Mouse (Mus musculus) effector memory CD4-positive, alpha-beta T cell, adult 5 months (primary cell): ENCODE measurements around the gene Mlec. TPM values are rescaled to one million over a fixed set of nuclear protein-coding genes. Genes with fewer than 3 reads are reported as not detected.

Experiments
- polyA plus RNA-seq: library from polyadenylated mRNA; unstranded; fragments of 100-300 nt; shearing (Covaris generic); gene quantifications from one replicate; pipeline ENCODE4 v1.2.1, GENCODE M21; 2017

Mlec gene
- polyA plus RNA-seq, result 67.7 TPM

DNA sequence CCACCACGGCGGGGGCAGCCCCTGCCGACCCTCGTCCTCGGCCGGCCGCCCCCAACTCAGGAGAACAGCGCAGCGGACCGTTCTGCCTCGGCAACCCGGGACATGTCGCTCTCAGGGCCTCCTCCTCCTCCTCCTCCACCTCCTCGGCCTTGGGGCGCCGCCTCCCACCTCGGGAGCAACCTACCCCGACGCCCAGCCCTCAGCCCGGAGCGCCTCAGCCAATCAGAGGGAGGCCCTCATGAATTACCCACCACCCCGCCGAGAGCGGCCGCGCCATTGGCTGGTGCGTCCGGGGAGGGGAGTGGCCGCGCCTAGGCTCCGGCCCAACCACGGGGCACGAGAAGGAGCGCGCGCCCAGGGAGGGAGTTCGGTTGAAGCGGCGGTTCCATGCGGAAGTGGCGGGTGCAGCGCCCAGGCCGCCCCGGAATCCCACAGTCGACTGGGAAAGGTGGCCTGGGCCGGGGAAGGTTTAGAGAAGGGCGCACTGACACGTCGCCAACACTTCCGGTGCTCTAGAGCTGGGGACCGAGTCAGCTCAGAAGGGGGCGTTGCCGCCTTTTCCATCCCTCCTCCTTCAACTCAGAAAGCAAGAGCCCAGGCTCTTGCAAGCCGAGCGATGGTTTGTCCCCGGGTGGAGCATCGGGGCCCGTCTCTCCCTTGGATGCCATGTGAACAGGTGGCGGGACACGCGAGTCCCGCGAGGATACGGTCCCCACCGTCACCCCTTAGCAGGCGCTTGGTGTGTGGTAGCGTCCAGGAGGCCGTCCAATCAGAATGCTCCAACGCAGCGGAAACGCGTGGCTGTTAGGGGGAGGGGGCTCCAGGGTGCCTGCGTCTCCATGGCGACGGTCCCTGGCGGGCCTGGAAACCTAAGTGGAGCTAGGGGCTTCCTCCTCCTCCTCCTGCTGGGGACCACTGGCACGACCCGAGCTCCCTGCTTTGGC lies at the start of gene Mlec:
TSS of gene Mlec (minus strand) at position 140 of the 944 bp plus-strand sequence.

DNA sequence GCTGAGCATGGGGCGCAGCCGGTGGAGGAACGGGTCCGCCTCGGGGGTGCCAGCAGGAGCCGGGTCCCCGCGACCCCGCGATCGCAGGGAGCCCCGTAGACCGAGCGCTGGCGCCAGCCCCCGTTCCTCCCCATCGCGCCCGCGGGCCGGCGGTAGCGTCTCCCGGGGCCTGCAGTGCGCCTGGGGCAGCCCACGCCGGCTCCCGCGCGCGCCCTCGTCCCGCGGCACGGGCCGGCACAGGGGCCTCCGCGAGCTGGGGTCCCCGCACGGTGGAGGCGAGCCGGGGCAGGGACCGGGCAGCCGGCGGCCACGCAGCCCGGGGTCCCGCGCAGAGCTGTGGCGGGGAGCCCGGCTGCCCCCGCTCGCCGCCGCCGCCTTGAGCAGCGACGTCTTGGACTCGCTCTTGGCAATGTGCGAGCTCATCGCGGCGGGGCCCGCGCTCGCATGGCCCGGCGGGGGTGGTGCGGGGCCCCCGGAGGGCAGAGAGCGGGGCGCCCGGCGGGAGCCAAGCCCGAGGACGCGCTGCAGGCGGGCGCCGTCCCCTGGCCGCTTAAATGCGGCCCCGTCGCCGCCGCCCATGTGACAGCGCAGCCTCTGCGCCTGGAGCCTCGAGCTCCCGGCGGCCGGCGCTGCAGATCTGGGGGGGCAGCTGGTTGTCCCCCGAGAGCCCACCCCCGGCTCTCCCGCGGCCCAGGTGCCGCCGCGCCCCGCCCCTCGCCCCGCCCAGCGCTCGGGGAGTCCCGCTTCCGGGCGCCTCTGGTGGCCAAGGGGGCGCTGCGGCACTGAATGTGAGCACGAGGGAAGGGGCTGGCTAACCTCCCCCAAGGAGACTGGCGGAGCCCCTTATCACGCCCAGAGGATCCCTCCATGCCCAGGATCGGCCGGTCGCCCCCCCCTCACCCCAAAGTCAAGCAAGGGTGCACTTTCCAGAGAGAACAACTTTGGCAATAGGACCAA lies 36.0 kb upstream of the Mlec start, which contains the start of gene Cabp1:
TSS of gene Cabp1 (minus strand) at position 713 of the 957 bp plus-strand sequence.

DNA sequence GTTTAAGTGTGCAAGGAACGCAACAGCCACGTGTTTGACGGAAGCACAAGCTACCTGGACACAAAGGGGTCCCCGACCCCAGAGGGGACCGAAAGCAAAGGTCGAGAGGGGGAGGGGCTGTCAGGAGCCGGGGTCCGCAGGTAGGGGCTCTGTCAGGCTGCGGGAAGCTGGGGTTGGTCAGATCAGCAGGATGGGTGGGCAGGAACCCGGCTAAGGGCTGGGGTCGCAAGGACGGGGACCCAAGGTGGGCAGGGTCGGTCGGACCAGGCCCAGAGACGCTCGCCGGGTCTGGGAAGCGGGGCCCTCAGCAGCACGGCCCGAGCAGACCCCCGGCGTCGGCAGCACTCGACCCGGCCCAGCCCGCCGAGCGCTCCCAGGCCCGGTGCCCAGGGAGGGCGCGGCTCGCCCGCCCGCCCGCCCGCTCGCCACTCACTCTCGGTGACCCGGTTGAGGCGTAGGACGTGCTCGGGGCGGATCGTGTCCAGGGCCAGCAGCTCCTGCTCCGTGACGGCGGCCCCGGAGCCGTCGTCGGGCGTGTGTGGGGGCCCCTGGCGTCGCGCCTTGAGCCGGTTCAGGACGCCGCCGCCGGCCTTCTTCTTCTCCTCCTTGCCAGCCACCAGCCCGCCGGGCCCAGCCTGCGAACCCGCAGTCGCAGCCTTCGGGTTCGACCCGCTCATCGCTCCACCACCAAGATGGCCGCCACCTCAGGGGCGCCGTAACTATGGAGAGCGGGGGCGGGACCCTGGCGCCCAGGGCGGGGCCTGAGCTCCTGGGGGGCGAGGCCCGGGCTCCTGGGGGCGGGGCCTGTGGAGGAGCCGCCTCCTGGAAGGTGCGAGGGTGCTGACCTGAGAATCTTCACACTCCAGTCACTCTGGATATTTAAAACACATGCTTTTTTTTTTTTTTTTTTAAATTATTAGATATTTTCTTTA lies 23.5 kb downstream of the Mlec start, which contains the start of gene Unc119b:
TSS of gene Unc119b (minus strand) at position 742 of the 932 bp plus-strand sequence.

DNA sequence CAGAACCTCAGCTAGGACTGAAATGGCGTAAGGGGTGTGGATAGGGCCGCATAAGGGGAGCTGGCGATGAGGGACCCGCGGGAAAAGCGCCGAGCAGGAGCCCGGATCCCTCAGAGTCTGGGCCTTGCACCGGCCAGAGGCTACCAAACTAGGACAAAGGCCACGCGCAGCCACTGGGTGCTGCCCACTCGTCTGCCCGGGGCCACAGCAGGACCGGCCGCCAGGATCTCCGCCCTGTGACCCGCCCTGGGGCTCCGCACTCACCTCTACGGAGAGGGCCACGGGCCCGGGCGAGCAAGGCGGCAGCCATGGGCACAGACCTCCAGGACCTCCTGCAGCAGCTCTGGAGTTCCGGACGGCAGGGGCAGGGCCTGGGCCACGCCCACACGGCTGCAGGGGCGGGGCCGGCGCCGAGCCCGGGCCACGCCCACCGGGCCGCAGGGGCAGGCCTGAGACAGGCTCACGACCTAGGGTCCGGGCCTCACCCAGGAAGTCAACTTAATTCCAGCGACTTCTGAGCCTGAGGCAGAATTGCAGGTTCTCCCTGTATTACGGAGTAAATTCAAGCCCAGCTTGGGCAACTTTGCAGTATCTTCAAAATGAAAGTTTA lies 38.9 kb downstream of the Mlec start, which contains the start of gene Acads:
TSS of gene Acads (minus strand) at position 386 of the 610 bp plus-strand sequence.

DNA sequence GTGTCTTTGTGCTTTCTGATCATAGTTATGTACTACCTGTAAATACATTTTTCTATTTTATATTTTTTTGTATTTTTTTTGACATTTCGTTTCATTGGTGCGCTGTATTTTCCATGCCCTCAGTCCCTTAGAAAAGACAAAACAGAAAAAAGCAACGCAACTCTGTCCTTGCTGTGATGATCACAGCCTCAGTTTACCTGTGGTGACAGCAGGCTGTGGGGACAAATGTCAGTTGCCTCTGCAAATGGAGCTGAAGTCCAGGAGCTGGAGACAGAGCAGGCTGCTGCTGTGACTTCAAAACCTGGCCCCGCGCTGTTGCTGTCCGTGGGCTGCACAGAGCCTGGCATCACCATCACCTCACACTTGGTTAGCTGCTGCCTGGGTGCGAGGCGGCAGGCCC lies 59.8 kb downstream of the Mlec start, which contains the start of gene Gm10401:
TSS of gene Gm10401 (minus strand) at position 101 of the 400 bp plus-strand sequence.

Other genes with a start within 250 kb of the Mlec start
- 5.3 TPM for gene Oasl1, start 234.9 kb downstream of the Mlec start, polyA plus RNA-seq
- 20.4 TPM for gene 2210016L21Rik, start 216.0 kb downstream of the Mlec start, polyA plus RNA-seq
- gene Hnf1a, start 187.1 kb downstream of the Mlec start, polyA plus RNA-seq, result not detected
- gene Sppl3, start 147.0 kb downstream of the Mlec start, polyA plus RNA-seq, result 52.0 TPM
- 4.2 TPM for gene Gm10401, start 59.9 kb downstream of the Mlec start, polyA plus RNA-seq
- 17.9 TPM for gene Acads, start 38.8 kb downstream of the Mlec start, polyA plus RNA-seq
- gene Unc119b, start 23.2 kb downstream of the Mlec start, polyA plus RNA-seq, result 63.1 TPM
- gene Cabp1, start 36.2 kb upstream of the Mlec start, polyA plus RNA-seq, result not detected
- gene Pop5, start 77.7 kb upstream of the Mlec start, polyA plus RNA-seq, result 138 TPM
- gene Rnf10, start 114.7 kb upstream of the Mlec start, polyA plus RNA-seq, result 142 TPM
- gene Coq5, start 121.5 kb upstream of the Mlec start, polyA plus RNA-seq, result 43.4 TPM
- 366 TPM for gene Dynll1, start 142.8 kb upstream of the Mlec start, polyA plus RNA-seq
- 71.4 TPM for gene Srsf9, start 169.0 kb upstream of the Mlec start, polyA plus RNA-seq
- 7.8 TPM for gene Gatc, start 183.0 kb upstream of the Mlec start, polyA plus RNA-seq
- 21.0 TPM for gene Triap1, start 183.0 kb upstream of the Mlec start, polyA plus RNA-seq
- 423 TPM for gene Cox6a1, start 190.8 kb upstream of the Mlec start, polyA plus RNA-seq